Mouse (Mus musculus): Measurements from ENCODE around the gene Hist1h4k. TPM values are rescaled to one million over a fixed set of nuclear protein-coding genes. Genes with fewer than 3 reads are reported as not detected.
"Not testable (repeated sequence)": the region's sequence is repeated elsewhere in the genome, so short reads cannot be mapped to it uniquely, and the experiment has no call there.

Gene Hist1h4k
- total and polyA plus RNA-seq, 3 experiments, result 4.9 to 31.5 (median 24.6) TPM

DNA sequence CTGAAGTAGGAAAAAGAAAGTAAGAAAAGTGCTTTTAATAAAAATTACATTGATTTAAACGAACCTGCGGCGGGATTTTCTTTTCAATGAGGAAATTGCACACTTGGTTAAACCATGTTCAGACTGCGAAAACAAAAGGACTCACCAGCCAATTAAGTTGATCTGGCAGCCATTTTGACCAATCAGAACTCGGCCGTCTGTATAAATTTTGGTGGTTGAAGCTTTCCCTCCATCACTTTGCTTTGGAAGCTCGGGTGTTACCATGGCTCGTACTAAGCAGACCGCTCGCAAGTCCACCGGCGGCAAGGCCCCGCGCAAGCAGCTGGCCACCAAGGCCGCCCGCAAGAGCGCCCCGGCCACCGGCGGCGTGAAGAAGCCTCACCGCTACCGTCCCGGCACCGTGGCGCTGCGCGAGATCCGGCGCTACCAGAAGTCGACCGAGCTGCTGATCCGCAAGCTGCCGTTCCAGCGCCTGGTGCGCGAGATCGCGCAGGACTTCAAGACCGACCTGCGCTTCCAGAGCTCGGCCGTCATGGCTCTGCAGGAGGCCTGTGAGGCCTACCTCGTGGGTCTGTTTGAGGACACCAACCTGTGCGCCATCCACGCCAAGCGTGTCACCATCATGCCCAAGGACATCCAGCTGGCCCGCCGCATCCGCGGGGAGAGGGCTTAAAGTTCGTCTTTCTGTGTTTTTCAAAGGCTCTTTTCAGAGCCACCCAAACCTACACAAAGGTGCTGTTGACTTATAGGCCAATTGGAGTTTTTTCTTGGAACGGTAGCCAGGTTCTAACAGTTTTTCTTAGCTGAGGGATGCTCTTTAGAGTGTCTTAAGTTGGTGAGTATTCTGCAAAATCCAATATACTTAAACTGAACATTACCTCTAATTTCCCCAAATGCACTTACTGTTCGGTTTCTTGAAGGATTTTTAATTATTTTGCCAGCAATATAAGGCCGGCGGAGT lies 32.6 kb downstream of the Hist1h4k start, which contains the start of gene Hist1h3h:
Gene Hist1h3h (plus strand): TSS at position 263 of the 961 bp plus-strand sequence.
- H3K79me2 ChIP-seq (replicated peaks; ENCODE audit: control insufficient read depth, insufficient read depth, low read length); H3K4me1 ChIP-seq (ENCODE audit: control insufficient read depth, insufficient read depth, low read length); H3K36me3 ChIP-seq (ENCODE audit: control insufficient read depth, insufficient read depth, low read length); H3K27me3 ChIP-seq (ENCODE audit: control insufficient read depth, insufficient read depth, low read length): not testable (repeated sequence)
- intact Hi-C loops (cut with DNase I), result loop anchor here (2.0 to 10.0 kb wide), 5 partner anchors 197 to 1977 kb away; partner anchors contain the start of genes Hist1h1t, Hist1h4c, Hist1h4d and Hist1h4i
- peak; percentile 65; the same call in 1 of the 2 replicates for TF ChIP-seq POLR2A (IDR thresholded peaks at IDR 0.05; ENCODE audit: insufficient read depth, low read depth, low read length)
- H3K4me3 ChIP-seq, result peak within 1 kb of the TSS; percentile 35; the same call in 1 of the 2 replicates
- 12% methylated on average over 26 of the region's 56 CpGs for WGBS
- H3K9ac ChIP-seq (ENCODE audit: low read depth, low read length), result peak within 1 kb of the TSS; percentile 52
- peak; percentile 75 to 85 for DNase-seq
- peak within 1 kb of the TSS; percentile 42 for H3K27ac ChIP-seq

DNA sequence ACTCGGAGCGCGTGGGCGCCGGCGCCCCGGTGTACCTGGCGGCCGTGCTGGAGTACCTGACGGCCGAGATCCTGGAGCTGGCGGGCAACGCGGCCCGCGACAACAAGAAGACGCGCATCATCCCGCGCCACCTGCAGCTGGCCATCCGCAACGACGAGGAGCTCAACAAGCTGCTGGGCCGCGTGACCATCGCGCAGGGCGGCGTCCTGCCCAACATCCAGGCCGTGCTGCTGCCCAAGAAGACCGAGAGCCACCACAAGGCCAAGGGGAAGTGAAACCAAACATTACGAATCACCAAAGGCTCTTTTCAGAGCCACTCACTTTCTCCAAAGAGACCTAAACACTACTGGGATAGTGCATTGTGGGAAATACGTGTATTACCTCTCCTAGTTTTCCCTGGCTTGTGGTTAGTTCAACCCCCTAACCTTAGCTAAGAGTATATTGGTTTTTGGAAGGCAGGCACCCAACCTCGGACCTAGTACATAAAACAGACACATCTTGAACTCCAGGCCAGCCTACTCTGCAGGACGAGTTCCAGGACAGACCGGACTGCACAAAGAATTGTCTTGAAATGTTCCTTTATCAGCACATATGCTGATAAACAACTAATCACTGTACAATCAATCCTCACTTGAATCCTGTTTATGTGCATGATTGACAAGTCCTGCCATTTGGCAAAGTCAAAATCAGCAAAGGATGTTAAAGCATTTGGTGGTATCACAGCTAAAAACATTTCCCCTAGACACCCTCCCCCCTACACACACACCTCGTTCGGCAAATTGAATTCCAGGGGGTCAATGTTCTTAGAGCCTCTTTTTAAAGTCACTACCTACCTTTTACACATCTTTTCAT lies 33.5 kb downstream of the Hist1h4k start:
- peak overlapping the region; percentile 42 for H3K27ac ChIP-seq
- not testable (repeated sequence) for H3K4me1 ChIP-seq (ENCODE audit: control insufficient read depth, insufficient read depth, low read length); H3K36me3 ChIP-seq (ENCODE audit: control insufficient read depth, insufficient read depth, low read length); H3K27me3 ChIP-seq (ENCODE audit: control insufficient read depth, insufficient read depth, low read length); H3K79me2 ChIP-seq (replicated peaks; ENCODE audit: control insufficient read depth, insufficient read depth, low read length)
- H3K4me3 ChIP-seq, result peak overlapping the region; percentile 54
- intact Hi-C loops (cut with DNase I), result loop anchor here (2.0 to 10.0 kb wide), 5 partner anchors 198 to 1978 kb away; partner anchors contain the start of genes Hist1h1t, Hist1h4c, Hist1h4d and Hist1h4i
- peak overlapping the region; percentile 69 for H3K9ac ChIP-seq (ENCODE audit: low read depth, low read length)
- WGBS, result 2% methylated on average over 15 of the region's 38 CpGs
- peak in 1 of 2 experiments; percentile 30 for DNase-seq

DNA sequence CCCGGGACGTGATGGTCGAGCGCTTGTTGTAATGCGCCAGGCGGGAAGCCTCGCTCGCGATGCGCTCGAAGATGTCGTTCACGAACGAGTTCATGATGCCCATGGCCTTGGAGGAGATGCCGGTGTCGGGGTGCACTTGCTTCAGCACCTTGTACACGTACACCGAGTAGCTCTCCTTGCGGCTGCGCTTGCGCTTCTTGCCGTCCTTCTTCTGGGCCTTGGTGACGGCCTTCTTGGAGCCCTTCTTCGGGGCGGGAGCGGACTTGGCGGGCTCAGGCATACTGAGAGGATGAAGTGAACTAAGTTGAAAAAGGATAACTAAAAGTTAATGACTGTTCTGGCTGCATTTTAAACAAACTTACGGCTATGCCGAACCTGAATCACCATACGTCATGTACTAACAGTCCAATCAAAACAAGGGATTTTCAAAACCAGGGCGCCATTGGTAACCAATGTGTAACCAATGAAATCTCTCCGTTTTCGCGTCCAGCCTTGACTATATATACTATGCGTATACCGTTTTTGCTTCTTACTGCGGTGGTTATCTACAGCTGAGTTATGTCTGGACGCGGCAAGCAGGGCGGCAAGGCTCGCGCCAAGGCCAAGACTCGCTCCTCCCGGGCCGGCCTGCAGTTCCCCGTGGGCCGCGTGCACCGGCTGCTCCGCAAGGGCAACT lies 34.3 kb downstream of the Hist1h4k start, which contains the start of the genes Hist1h2bl and Hist1h2ai:
Gene Hist1h2bl (minus strand): TSS at position 280 of the 676 bp plus-strand sequence.
Gene Hist1h2ai (plus strand): TSS at position 559 of the 676 bp plus-strand sequence.
- intact Hi-C loops (cut with DNase I), result loop anchor here (1.0 to 10.0 kb wide), 7 partner anchors 18 to 1979 kb away; partner anchors contain the start of genes Hist1h1t, Hist1h4c, Hist1h4d and Hist1h4i
- H3K4me1 ChIP-seq (ENCODE audit: control insufficient read depth, insufficient read depth, low read length); H3K27me3 ChIP-seq (ENCODE audit: control insufficient read depth, insufficient read depth, low read length); H3K79me2 ChIP-seq (replicated peaks; ENCODE audit: control insufficient read depth, insufficient read depth, low read length); H3K36me3 ChIP-seq (ENCODE audit: control insufficient read depth, insufficient read depth, low read length): not testable (repeated sequence)
- peak within 1 kb of the TSS; percentile 65 for H3K27ac ChIP-seq
- peak within 1 kb of the TSS; percentile 69 for H3K9ac ChIP-seq (ENCODE audit: low read depth, low read length)
- peak; percentile 88 for TF ChIP-seq POLR2A (IDR thresholded peaks at IDR 0.05; ENCODE audit: insufficient read depth, low read depth, low read length)
- H3K4me3 ChIP-seq, result peak within 1 kb of the TSS; percentile 54
- DNase-seq, result peak; percentile 71 to 81
- under 1% methylated on average over 36 of the region's 50 CpGs for WGBS

DNA sequence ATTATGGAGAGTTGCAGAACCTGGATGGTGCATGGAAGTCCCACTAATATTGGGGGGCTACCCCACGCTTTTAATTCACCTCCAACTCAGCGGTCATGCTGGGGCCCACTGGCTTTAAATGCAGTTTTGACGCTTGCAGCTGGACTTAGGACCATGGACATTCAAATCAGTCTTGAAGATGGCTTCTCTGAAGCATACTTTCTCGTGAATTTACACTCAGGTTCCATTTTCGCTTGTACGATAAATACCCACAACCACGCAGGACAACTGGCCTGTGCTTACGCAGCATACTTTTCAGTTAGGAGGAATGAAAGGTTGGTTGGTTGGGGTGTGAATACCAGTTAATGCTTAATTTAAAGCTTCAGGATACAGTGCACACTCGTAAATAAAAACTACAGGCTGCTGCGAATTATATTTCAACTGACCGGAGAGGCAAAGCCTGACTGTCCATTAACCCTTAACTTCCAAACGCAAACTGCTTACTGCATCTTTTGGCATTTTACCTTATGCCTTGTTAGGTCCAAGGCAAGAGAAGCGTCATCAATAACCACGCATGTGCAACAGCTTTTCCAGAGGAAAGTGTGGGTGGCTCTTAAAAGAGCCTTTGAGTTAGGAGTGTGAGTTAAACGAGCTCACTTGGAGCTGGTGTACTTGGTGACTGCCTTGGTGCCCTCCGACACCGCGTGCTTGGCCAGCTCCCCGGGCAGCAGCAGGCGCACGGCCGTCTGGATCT lies 35.0 kb downstream of the Hist1h4k start:
- H3K4me1 ChIP-seq (ENCODE audit: control insufficient read depth, insufficient read depth, low read length), result peaks cover 1% of the 10 kb centered on the region
- no peak for DNase-seq
- H3K9ac ChIP-seq (ENCODE audit: low read depth, low read length), result no peak overlapping the region; the same call in none of the 2 replicates
- no peaks in the 10 kb centered on the region for H3K27me3 ChIP-seq (ENCODE audit: control insufficient read depth, insufficient read depth, low read length)
- TF ChIP-seq CTCF (IDR thresholded peaks at IDR 0.05), result no peak
- TF ChIP-seq EP300 (IDR thresholded peaks at IDR 0.05; ENCODE audit: insufficient read depth, low read depth, low read length), result no peak
- no peak for TF ChIP-seq POLR2A (IDR thresholded peaks at IDR 0.05; ENCODE audit: insufficient read depth, low read depth, low read length)
- no peaks in the 10 kb centered on the region for H3K79me2 ChIP-seq (replicated peaks; ENCODE audit: control insufficient read depth, insufficient read depth, low read length)
- H3K36me3 ChIP-seq (ENCODE audit: control insufficient read depth, insufficient read depth, low read length), result peaks cover 2% of the 10 kb centered on the region; the same call in 1 of the 2 replicates
- intact Hi-C loops (cut with DNase I), result loop anchor here (1.0 to 10.0 kb wide), 6 partner anchors 19 to 1980 kb away; partner anchors contain the start of genes Hist1h1t, Hist1h4c and Hist1h4d
- peak overlapping the region; percentile 54 for H3K4me3 ChIP-seq
- under 1% methylated on average over 22 of the region's 22 CpGs for WGBS
- H3K27ac ChIP-seq, result no peak overlapping the region; the same call in 1 of the 2 replicates

DNA sequence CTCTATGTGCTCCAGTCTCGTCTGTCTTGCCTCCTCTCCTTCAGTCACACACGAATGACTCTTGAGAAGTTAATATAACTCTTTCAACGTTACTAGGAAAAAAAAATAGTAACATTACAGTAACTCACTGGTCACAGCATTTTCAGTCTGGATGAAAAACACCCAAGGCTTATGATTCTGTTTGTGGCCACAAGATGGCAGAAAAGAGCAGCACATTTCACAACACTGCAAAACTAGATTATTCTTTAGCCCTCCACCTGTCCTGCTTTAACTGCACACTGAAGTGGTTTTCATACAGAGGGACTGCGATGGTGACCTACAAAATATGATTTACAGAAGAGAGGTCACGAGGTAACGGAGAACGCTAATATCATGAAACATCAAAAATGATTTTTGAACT lies 35.6 kb downstream of the Hist1h4k start:
- Histone ChIP-seq H3K4me1 (ENCODE audit: control insufficient read depth, insufficient read depth, low read length) (peaks cover 1% of the 10 kb centered on the region), H3K79me2 (replicated peaks; ENCODE audit: control insufficient read depth, insufficient read depth, low read length) (no peaks in the 10 kb centered on the region), H3K4me3 (peak overlapping the region; percentile 8; the same call in 1 of the 2 replicates), H3K36me3 (ENCODE audit: control insufficient read depth, insufficient read depth, low read length) (peaks cover 2% of the 10 kb centered on the region; the same call in 1 of the 2 replicates), H3K27ac (no peak overlapping the region), H3K9ac (ENCODE audit: low read depth, low read length) (no peak overlapping the region), H3K27me3 (ENCODE audit: control insufficient read depth, insufficient read depth, low read length) (no peaks in the 10 kb centered on the region)
- TF ChIP-seq CTCF (IDR thresholded peaks at IDR 0.05) (peak; percentile 96), POLR2A (IDR thresholded peaks at IDR 0.05; ENCODE audit: insufficient read depth, low read depth, low read length) (no peak)
- peak; percentile 55 to 62 for DNase-seq
- under 1% methylated on average over 7 of the region's 7 CpGs for WGBS
- intact Hi-C loops (cut with DNase I), result loop anchor here (1.0 to 10.0 kb wide), 7 partner anchors 20 to 1980 kb away; partner anchors contain the start of genes Hist1h1t, Hist1h4c and Hist1h4d
